Mouse (Mus musculus) thymus, postnatal 10 days (tissue): ENCODE results near the gene Fabp2.
"Not testable (repeated sequence)": the region's sequence is repeated elsewhere in the genome, so short reads cannot be mapped to it uniquely, and the experiment has no call there.

Experiments used
- DNase-seq, 2 experiments: peaks; one replicate each; pipeline ENCODE4 v3.0.0; 2021; ENCODE audit warnings: low spot score in 2 of 2

Fabp2 gene

GRCm38 (mm10) chr3:122920572-122921435, 25.9 kb downstream of the Fabp2 start:
- no peak for DNase-seq

GRCm38 (mm10) chr3:122921676-122922527, 27.0 kb downstream of the Fabp2 start:
- no peak for DNase-seq

GRCm38 (mm10) chr3:122923147-122923546, 28.3 kb downstream of the Fabp2 start:
- DNase-seq: no peak

GRCm38 (mm10) chr3:122924009-122924914, 29.4 kb downstream of the Fabp2 start, which contains the start of gene 1810037I17Rik:
Gene 1810037I17Rik (plus strand): TSS chr3:122924203.
- peak; percentile 95 to 96 for DNase-seq

- DNase-seq: no peak
These were observed 34.9 kb downstream of the Fabp2 start for GRCm38 (mm10) chr3:122929723-122930122.

- no peak for DNase-seq
These were observed 37.6 kb downstream of the Fabp2 start for GRCm38 (mm10) chr3:122932466-122932865.

GRCm38 (mm10) chr3:122937176-122937575, 42.3 kb downstream of the Fabp2 start:
- not testable (repeated sequence) for DNase-seq

GRCm38 (mm10) chr3:122939215-122939614, 44.3 kb downstream of the Fabp2 start:
- peak in 1 of 2 experiments; percentile 30 for DNase-seq

- no peak for DNase-seq
These were observed 48.6 kb downstream of the Fabp2 start for GRCm38 (mm10) chr3:122943387-122943890.
